ENCODE assay signal across 8 mouse cellular contexts in genomic region chr14:34662478-34662826, GRCm38 (mm10). TPM values are rescaled to one million over a fixed set of nuclear protein-coding genes. Genes with fewer than 3 reads are reported as not detected.
A peak's percentile ranks its signal among the peaks of the same experiment; 100 is the strongest.
DNase-seq lines count a peak whose midpoint lies in the region; ATAC-seq and TF ChIP-seq lines count a peak whose summit lies in the region.

No protein-coding gene starts in this region.

- TF ChIP-seq POLR2A in olfactory bulb, adult 2 months (IDR thresholded peaks at IDR 0.05; ENCODE audit: insufficient read depth, low read depth, low read length), result no peak

- peak overlapping the region; percentile 60 for H3K4me3 ChIP-seq in lung, embryonic 16.5 days (ENCODE audit: low read length)
- peak overlapping the region; percentile 62 for H3K4me3 ChIP-seq in forebrain, embryonic 10.5 days
- peak overlapping the region; percentile 52 for H3K4me3 ChIP-seq in limb, embryonic 12.5 days (replicated peaks)
- peak overlapping the region; percentile 38 for H3K4me3 ChIP-seq in olfactory bulb, adult 2 months (ENCODE audit: insufficient read depth, low read depth, low read length)

- no peaks in the 10 kb centered on the region for H3K36me3 ChIP-seq in lung, embryonic 16.5 days (ENCODE audit: control insufficient read depth, insufficient read depth, low read length)
- H3K36me3 ChIP-seq in forebrain, embryonic 10.5 days (replicated peaks), result no peaks in the 10 kb centered on the region
- no peaks in the 10 kb centered on the region for H3K36me3 ChIP-seq in limb, embryonic 12.5 days

- DNase-seq in lung, postnatal 4 days, result no peak
- no peak for DNase-seq in forebrain, embryonic 10.5 days (ENCODE audit: extremely low spot score, low spot score)
- DNase-seq in cerebellum, adult 18-20 months, result no peak
- no peak for DNase-seq in thymus, postnatal 25 days

- 18% methylated on average over 4 of the region's 4 CpGs for WGBS in lung, embryonic 16.5 days
- WGBS in forebrain, embryonic 10.5 days, result 19% methylated on average over 4 of the region's 4 CpGs
- WGBS in limb, embryonic 12.5 days, result 19% methylated on average over 4 of the region's 4 CpGs
- WGBS in olfactory bulb, adult 2 months, result 9% methylated on average over 4 of the region's 4 CpGs

- H3K4me1 ChIP-seq in lung, embryonic 16.5 days (replicated peaks; ENCODE audit: control insufficient read depth, insufficient read depth, low read length), result peaks cover 9% of the 10 kb centered on the region
- H3K4me1 ChIP-seq in forebrain, embryonic 10.5 days, result peaks cover 16% of the 10 kb centered on the region
- peaks cover 14% of the 10 kb centered on the region for H3K4me1 ChIP-seq in limb, embryonic 12.5 days (replicated peaks)
- H3K4me1 ChIP-seq in olfactory bulb, adult 2 months (ENCODE audit: control insufficient read depth, insufficient read depth, low read length), result peaks cover 6% of the 10 kb centered on the region

- H3K4me2 ChIP-seq in lung, embryonic 16.5 days (ENCODE audit: low read depth, low read length), result peak overlapping the region; percentile 93
- peak overlapping the region; percentile 84 for H3K4me2 ChIP-seq in limb, embryonic 12.5 days

- peak overlapping the region; percentile 64; the same call in 1 of the 2 replicates for H3K9ac ChIP-seq in lung, embryonic 16.5 days (ENCODE audit: low read length)
- peak overlapping the region; percentile 55; the same call in 1 of the 2 replicates for H3K9ac ChIP-seq in limb, embryonic 12.5 days (replicated peaks)

- no peaks in the 10 kb centered on the region for H3K9me3 ChIP-seq in lung, embryonic 16.5 days (ENCODE audit: control insufficient read depth, low read length)
- no peaks in the 10 kb centered on the region; the same call in 1 of the 2 replicates for H3K9me3 ChIP-seq in forebrain, embryonic 10.5 days
- H3K9me3 ChIP-seq in limb, embryonic 12.5 days, result peaks cover 5% of the 10 kb centered on the region; the same call in 1 of the 2 replicates

- no peak for ATAC-seq in lung, embryonic 16.5 days (ENCODE audit: low read depth)
- no peak for ATAC-seq in limb, embryonic 12.5 days (ENCODE audit: insufficient number of reproducible peaks, insufficient read depth, low FRiP score, low TSS enrichment, low read depth)
- no peak for ATAC-seq in inflammation-experienced regulatory T-cells, adult 6 months

- H3K27me3 ChIP-seq in lung, embryonic 16.5 days (ENCODE audit: control insufficient read depth, insufficient read depth, low read depth, low read length), result peaks cover 10% of the 10 kb centered on the region; the same call in 1 of the 2 replicates
- H3K27me3 ChIP-seq in forebrain, embryonic 10.5 days (ENCODE audit: poor library complexity, severe bottlenecking), result peaks cover 61% of the 10 kb centered on the region
- H3K27me3 ChIP-seq in limb, embryonic 12.5 days, result peaks cover 57% of the 10 kb centered on the region

- no peak for TF ChIP-seq CTCF in olfactory bulb, adult 2 months (IDR thresholded peaks at IDR 0.05; ENCODE audit: insufficient read depth, low read depth, low read length)

- H3K27ac ChIP-seq in lung, embryonic 16.5 days (ENCODE audit: low read length), result no peak overlapping the region
- peak overlapping the region; percentile 69 for H3K27ac ChIP-seq in forebrain, embryonic 10.5 days
- H3K27ac ChIP-seq in limb, embryonic 12.5 days, result no peak overlapping the region
- no peak overlapping the region for H3K27ac ChIP-seq in olfactory bulb, adult 2 months (ENCODE audit: insufficient read depth, low read depth, low read length)

RNA-seq across cellular contexts. Expression of gene Wapl, which starts 11.3 kb away (rescaled TPM):
- polyA plus RNA-seq in lung, embryonic 16.5 days (2015; fragmentation: Nextera tagmentation; extraction: Ambion mirVana), result 20.2 and 20.8 TPM in 2 replicates
- polyA plus RNA-seq in forebrain, embryonic 10.5 days (2016; fragmentation: Nextera tagmentation; extraction: Ambion mirVana), result 25.7 and 26.3 TPM in 2 replicates
- 35.1 and 37.2 TPM in 2 replicates for polyA plus RNA-seq in limb, embryonic 12.5 days (2016; fragmentation: Nextera tagmentation; extraction: Ambion mirVana)
- polyA plus RNA-seq in olfactory bulb, adult 2 months (2012; ENCODE audit: insufficient read depth, insufficient read length, low replicate concordance, missing spikeins), result 97.6 TPM in 1 of 2 replicates, not detected in the other
- polyA plus RNA-seq in inflammation-experienced regulatory T-cells, adult 6 months (2017; shearing (Covaris generic)), result 10 to 100 TPM; 46.7 to 54.1 (median 47.0) TPM
